Mouse (Mus musculus) small intestine, adult 2 months (tissue): Measurements from ENCODE around the gene Galnt4.

ENCODE experiments used
- CTCF ChIP-seq: fragments of 200-500 bp; IDR thresholded peaks from 2 replicates; pipeline ENCODE4 v1.5.1; 2012; ENCODE audit warnings: low read depth, mild to moderate bottlenecking, control low read depth, inconsistent platforms, low read length, moderate library complexity, mixed read lengths; ENCODE audit not compliant: insufficient replicate concordance, insufficient read length; ENCODE audit errors: extremely low read depth
- POLR2A ChIP-seq: fragments of 200-500 bp; IDR thresholded peaks from 2 replicates; pipeline ENCODE4 v1.6.1; 2012; ENCODE audit warnings: low read depth, mild to moderate bottlenecking, control low read depth, inconsistent platforms, low read length, moderate library complexity

GRCm38 (mm10) chr10:99095114-99095513 is 12.8 kb upstream of the Galnt4 start:
- TF ChIP-seq POLR2A (no peak), CTCF (no peak)
